Mouse (Mus musculus) limb, embryonic 15.5 days (tissue): ENCODE measurements at regions not wholly inside any gene's neighbourhood (a gene's known extent, or its start where the extent isn't known, plus 50 kb on each side); places are given as distances from the start of the nearest gene placed in this dataset.

Experiments
- ATAC-seq: fragments of 200-750 bp; cut with Nextera tagmentation; 2 replicates; pipeline ENCODE4 v1.8.0; 2017; ENCODE audit warnings: low read depth, moderate TSS enrichment; ENCODE audit not compliant: insufficient number of reproducible peaks, low FRiP score, low TSS enrichment
- H3K27ac ChIP-seq: fragments of 300-500 bp; sonication (generic); 2 replicates; pipeline ENCODE4 v1.5.1; 2015; ENCODE audit warnings: moderate library complexity, mild to moderate bottlenecking, inconsistent platforms
- H3K27me3 ChIP-seq: fragments of 300-500 bp; sonication (generic); 2 replicates; pipeline ENCODE4 v1.6.1; 2015; ENCODE audit warnings: inconsistent platforms
- H3K36me3 ChIP-seq: fragments of 300-500 bp; sonication (generic); 2 replicates; pipeline ENCODE4 v1.6.1; 2015; ENCODE audit warnings: inconsistent platforms
- H3K4me1 ChIP-seq: fragments of 300-500 bp; sonication (generic); 2 replicates; pipeline ENCODE4 v1.6.1; 2015; ENCODE audit warnings: inconsistent platforms
- H3K4me2 ChIP-seq: fragments of 300-500 bp; sonication (generic); 2 replicates; pipeline ENCODE4 v1.6.1; 2015; ENCODE audit warnings: mild to moderate bottlenecking, inconsistent platforms
- H3K4me3 ChIP-seq: fragments of 300-500 bp; sonication (generic); 2 replicates; pipeline ENCODE4 v1.5.1; 2015; ENCODE audit warnings: mild to moderate bottlenecking, inconsistent platforms
- H3K9ac ChIP-seq: fragments of 300-500 bp; sonication (generic); 2 replicates; pipeline ENCODE4 v1.6.1; 2015; ENCODE audit warnings: inconsistent platforms
- H3K9me3 ChIP-seq: fragments of 300-500 bp; sonication (generic); 2 replicates; pipeline ENCODE4 v1.6.1; 2016; ENCODE audit warnings: inconsistent platforms
- WGBS: fragments of 180-500 bp; shearing (Covaris S2); methylation state at CpG from one replicate; pipeline ENCODE4 v1.1.7; 2015; 5-methylcytosine and 5-hydroxymethylcytosine counted together

DNA sequence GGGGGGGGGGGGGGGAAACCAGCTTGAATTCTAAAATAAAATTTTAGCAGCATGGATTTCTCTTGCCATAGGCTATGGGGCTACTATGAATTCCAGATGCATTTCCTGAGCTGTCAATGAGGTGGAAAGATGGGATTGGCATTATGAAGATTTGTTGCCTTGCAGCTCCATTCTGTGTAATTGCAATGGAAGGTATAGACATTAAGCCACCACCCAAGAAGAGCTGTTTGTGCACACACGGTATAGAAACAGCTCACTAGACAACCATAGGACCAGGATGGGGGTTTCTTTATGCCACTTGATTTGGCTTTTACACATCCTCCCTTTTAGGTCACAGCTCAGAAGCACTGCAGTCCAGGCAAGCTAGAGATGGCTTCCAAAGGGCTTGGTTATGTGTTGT, 247.8 kb downstream of the Satb1 start:
- Histone ChIP-seq H3K27me3 (no peaks in the 10 kb centered on the region), H3K9ac (no peak overlapping the region), H3K9me3 (no peaks in the 10 kb centered on the region), H3K4me3 (no peak overlapping the region), H3K4me1 (peaks cover 11% of the 10 kb centered on the region), H3K4me2 (no peak overlapping the region), H3K36me3 (no peaks in the 10 kb centered on the region), H3K27ac (no peak overlapping the region)
- ATAC-seq = no peak
- 43% methylated on average over 1 of the region's 1 CpGs for WGBS

DNA sequence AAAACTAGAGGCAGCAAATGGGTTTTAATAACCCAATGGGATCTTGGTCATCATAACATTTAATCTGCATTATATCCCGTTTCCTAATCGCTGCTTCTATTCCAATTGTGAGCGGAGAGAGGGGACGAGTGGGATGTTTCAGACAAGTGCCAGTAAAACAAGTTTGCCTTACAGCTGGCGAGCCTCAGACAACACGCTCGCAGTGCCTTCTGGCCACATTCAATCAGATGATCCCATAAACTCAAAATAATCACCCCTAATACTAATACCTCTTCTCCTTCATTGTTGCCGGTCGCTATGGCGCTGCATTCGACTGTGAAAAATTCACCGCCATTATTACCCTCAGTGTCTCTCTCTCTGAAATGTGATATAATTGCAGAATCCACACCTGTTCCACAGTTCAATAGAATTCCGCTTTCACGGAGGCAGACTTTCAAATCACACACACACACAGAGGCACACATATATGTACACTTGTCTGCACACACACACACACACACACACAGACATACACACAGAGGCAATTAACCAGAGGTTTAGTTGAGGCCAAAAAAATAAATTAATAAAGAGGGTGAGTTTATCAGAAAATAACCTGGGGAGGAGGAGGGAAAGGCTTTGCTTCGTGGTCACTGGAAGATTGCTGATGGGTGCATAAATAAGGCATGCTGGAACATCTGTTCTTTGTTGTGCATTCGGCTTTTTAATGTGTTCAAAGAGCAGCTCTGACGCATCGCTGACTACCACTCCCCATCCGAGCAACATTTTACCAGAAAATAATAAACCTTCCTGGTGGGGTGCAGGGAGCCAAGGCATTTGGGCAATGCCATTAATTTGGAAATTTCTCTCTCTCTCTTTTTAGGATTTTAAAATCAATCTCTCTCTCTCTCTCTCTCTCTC, 248.9 kb downstream of the Satb1 start:
- Histone ChIP-seq H3K4me2 (no peak overlapping the region), H3K27me3 (no peaks in the 10 kb centered on the region), H3K9ac (no peak overlapping the region), H3K4me3 (no peak overlapping the region), H3K36me3 (no peaks in the 10 kb centered on the region), H3K4me1 (peaks cover 11% of the 10 kb centered on the region), H3K9me3 (no peaks in the 10 kb centered on the region), H3K27ac (no peak overlapping the region)
- 49% methylated on average over 19 of the region's 19 CpGs for WGBS
- ATAC-seq = no peak

DNA sequence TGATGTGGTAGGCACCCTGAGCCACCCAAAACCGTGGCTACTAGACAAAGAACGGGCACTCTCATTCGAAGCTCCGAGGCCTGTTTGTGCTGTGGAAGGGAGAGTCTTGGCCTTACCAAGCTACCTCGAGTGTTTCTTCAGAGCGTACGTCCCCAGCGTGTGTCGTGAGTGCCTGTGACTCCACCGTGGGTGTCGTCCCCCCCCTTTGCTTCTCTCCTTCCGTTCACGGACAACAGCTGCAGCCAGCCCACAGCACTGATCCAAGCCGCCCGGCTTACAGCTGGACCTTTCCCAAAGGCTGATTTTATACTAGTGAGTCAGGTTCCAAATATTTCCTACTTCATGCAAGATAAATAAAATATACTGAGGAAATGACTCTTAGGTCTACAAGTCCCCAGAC, 249.8 kb downstream of the Satb1 start:
- no peak overlapping the region for H3K27ac ChIP-seq
- no peaks in the 10 kb centered on the region for H3K27me3 ChIP-seq
- no peak overlapping the region for H3K4me3 ChIP-seq
- WGBS = 54% methylated on average over 15 of the region's 15 CpGs
- no peak overlapping the region for H3K4me2 ChIP-seq
- no peaks in the 10 kb centered on the region for H3K9me3 ChIP-seq
- ATAC-seq = peak; percentile 52; the same call in 1 of the 2 replicates
- peaks cover 11% of the 10 kb centered on the region for H3K4me1 ChIP-seq
- no peak overlapping the region for H3K9ac ChIP-seq
- H3K36me3 ChIP-seq = no peaks in the 10 kb centered on the region

DNA sequence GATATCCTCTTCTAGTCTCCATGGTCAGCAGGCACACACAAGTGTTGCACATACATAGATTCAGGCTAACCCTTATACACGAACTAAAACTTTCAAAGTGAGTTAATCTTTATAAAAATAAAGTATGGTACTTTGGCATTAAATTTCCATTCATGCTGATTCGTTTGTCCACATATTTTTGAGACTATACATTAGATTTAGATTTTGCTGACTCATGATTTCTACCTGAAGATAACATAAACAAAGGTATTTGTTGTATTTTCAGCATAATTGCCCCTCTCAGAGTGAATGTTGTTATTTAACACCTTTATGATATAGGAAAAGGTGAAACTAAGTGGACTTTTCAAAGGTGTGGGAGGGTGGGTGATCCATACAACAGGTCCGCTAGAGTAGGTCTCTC, 277.2 kb downstream of the Satb1 start:
- H3K4me1 ChIP-seq = no peaks in the 10 kb centered on the region
- no peak overlapping the region for H3K4me2 ChIP-seq
- no peak overlapping the region for H3K9ac ChIP-seq
- no peaks in the 10 kb centered on the region for H3K9me3 ChIP-seq
- no peaks in the 10 kb centered on the region for H3K27me3 ChIP-seq
- no peak overlapping the region for H3K4me3 ChIP-seq
- H3K27ac ChIP-seq = no peak overlapping the region
- 80% methylated on average over 3 of the region's 3 CpGs for WGBS
- ATAC-seq = no peak
- no peaks in the 10 kb centered on the region for H3K36me3 ChIP-seq

DNA sequence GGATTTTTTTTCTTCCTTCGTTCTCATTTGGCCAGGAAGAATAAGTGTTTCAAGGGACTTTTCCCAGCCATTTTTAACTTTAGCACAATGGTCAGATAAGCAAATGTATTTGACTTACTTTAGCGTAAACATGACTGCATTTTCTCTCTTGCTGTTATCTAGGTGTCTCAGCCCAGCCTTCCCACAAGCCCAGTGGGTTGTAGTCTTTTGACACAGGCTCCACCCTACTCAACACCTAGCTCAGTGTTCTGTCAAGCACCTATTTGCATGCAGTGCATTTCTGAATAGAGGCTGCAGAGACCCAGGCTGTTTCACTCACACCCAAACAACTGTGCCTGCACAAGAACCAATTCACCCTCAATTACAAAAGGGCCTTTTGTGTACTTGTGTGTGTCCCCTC, 278.6 kb downstream of the Satb1 start:
- H3K27me3 ChIP-seq = no peaks in the 10 kb centered on the region
- 86% methylated on average over 2 of the region's 2 CpGs for WGBS
- H3K4me2 ChIP-seq = no peak overlapping the region
- H3K27ac ChIP-seq = no peak overlapping the region
- no peak overlapping the region for H3K9ac ChIP-seq
- ATAC-seq = no peak
- no peaks in the 10 kb centered on the region for H3K4me1 ChIP-seq
- no peaks in the 10 kb centered on the region for H3K9me3 ChIP-seq
- H3K36me3 ChIP-seq = no peaks in the 10 kb centered on the region
- H3K4me3 ChIP-seq = no peak overlapping the region

DNA sequence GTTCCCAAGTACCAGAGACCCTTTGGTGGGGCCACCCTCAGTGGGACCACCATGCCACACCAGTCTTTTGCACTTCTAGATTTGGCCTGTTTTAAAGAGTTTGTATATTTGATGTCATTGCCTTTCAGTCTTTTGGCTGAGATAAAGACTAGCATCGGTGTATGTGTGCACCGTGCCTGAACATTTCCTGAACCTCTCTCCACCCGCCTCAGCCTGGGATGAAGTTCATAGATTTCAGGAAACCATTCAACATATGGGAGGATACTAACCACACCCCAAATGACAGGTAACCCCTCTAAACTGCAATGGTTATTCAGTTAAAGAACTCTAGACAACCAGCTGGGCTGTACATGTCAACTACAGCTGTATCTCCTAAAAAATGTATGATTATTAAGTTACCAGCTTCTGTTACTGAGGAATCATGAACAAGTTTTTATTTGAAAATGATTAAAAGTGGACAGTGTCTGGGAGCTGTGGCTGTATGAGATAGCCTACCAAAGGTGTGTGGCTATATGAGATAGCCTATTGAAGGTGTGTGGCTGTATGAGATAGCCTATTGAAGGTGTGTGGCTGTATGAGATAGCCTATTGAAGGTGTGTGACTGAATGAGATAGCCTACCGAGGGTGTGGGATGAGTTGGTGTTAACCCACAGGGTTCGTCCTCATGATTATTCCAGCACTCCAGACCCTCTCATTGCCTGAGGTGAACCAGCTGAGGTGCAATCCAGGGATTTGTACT, 280.6 kb downstream of the Satb1 start:
- WGBS = 91% methylated on average over 5 of the region's 5 CpGs

DNA sequence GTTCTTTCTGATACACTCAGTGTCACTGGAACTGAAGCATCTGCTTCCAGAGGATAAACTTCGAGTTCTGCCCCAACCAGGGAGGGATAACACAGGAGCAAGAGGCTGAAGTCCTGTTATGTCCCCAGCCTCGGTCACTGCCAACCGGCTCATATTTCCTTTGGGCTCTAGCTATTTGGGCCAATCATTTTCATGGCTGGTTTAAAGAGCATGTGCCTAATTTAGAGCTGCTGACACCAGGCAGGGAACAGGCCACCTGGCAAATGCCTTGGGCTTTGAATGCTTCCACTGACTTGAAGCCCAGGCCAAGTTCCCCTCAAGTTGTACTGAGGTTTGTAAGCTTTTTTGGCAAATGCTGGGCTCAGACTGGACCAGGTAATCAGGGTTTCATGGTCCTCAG, 286.1 kb downstream of the Satb1 start:
- Histone ChIP-seq H3K9me3 (no peaks in the 10 kb centered on the region), H3K27me3 (no peaks in the 10 kb centered on the region), H3K27ac (no peak overlapping the region), H3K4me3 (no peak overlapping the region), H3K4me2 (no peak overlapping the region), H3K4me1 (no peaks in the 10 kb centered on the region), H3K9ac (no peak overlapping the region), H3K36me3 (no peaks in the 10 kb centered on the region)
- ATAC-seq = no peak
- 22% methylated on average over 3 of the region's 3 CpGs for WGBS

More for the DNA sequence above, 280.6 kb downstream of the Satb1 start:
- H3K4me3 ChIP-seq = no peak overlapping the region
- H3K36me3 ChIP-seq = no peaks in the 10 kb centered on the region
- H3K4me1 ChIP-seq = no peaks in the 10 kb centered on the region
- no peak for ATAC-seq
- no peak overlapping the region for H3K9ac ChIP-seq
- no peak overlapping the region for H3K4me2 ChIP-seq
- H3K27me3 ChIP-seq = no peaks in the 10 kb centered on the region
- H3K27ac ChIP-seq = no peak overlapping the region
- no peaks in the 10 kb centered on the region for H3K9me3 ChIP-seq

DNA sequence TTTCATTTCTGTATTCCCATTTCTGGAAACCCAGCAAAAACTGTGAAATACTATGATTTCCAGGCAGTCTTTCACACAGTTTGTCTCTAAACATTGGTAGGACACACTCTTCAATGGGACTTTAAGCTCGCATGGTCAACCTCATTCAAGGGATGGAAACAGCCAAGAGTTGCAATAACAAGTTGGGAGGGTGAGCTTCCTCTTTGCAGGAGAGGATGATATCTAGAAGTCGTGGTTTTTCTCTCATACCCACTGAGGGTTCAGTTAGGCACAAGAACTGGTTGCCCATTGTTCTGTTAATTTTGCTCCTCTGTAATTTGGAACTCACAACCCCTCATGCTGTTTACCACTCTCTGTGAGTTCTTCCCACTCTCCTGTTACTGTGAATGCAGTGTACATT, 290.5 kb downstream of the Satb1 start:
- no peaks in the 10 kb centered on the region for H3K36me3 ChIP-seq
- no peaks in the 10 kb centered on the region for H3K4me1 ChIP-seq
- no peak overlapping the region for H3K9ac ChIP-seq
- no peaks in the 10 kb centered on the region for H3K27me3 ChIP-seq
- H3K27ac ChIP-seq = no peak overlapping the region
- no peak overlapping the region for H3K4me2 ChIP-seq
- H3K4me3 ChIP-seq = no peak overlapping the region
- 70% methylated on average over 2 of the region's 2 CpGs for whole genome bisulfite sequencing
- no peak for ATAC-seq
- H3K9me3 ChIP-seq = no peaks in the 10 kb centered on the region

DNA sequence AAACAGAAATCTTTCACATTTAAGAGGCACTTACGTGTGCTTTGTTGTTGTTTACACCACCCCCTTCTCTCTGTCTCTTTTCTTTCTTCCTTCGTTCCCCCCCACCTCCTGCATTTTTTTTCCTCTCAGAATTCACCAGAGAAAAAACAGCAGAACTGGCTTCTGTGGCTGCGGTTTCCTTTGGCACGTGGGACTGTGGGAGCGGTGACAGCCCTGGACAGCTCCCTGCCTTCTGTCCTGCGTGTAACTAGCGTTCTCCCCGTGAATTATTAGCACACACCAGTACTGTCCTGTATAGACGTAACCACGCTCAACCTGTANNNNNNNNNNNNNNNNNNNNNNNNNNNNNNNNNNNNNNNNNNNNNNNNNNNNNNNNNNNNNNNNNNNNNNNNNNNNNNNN, 298.4 kb downstream of the Satb1 start:
- Histone ChIP-seq H3K4me2 (peak overlapping the region; percentile 39), H3K27me3 (no peaks in the 10 kb centered on the region), H3K36me3 (no peaks in the 10 kb centered on the region), H3K4me3 (peak overlapping the region; percentile 13; the same call in 1 of the 2 replicates), H3K9ac (no peak overlapping the region), H3K9me3 (no peaks in the 10 kb centered on the region), H3K27ac (no peak overlapping the region), H3K4me1 (peaks cover 5% of the 10 kb centered on the region; the same call in 1 of the 2 replicates)
- ATAC-seq = no peak
- 13% methylated on average over 10 of the region's 10 CpGs for WGBS

DNA sequence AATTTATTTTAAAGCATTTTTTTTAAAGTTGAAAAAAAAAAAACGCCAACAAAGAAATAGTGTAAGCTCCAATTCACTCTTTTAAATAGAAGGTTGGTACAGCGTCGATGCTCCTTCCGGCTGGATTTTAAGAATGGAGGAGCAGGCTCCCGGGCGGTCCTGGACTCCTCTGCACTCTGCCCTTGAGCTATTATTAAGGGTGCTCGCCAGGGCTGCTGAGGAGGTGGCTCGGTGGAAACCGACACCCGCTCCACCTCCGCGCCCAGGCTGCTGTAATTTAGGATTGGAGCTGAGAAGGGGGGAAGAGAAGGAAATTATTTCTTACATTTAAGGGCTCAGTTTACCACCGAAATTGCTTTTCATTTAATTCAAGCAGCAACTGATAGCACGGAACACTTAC, 298.8 kb downstream of the Satb1 start:
- Histone ChIP-seq H3K36me3 (no peaks in the 10 kb centered on the region), H3K27ac (no peak overlapping the region), H3K4me3 (peak overlapping the region; percentile 13; the same call in 1 of the 2 replicates), H3K4me2 (peak overlapping the region; percentile 39), H3K4me1 (peaks cover 5% of the 10 kb centered on the region; the same call in 1 of the 2 replicates), H3K27me3 (no peaks in the 10 kb centered on the region), H3K9ac (no peak overlapping the region), H3K9me3 (no peaks in the 10 kb centered on the region)
- ATAC-seq = no peak
- WGBS = 7% methylated on average over 14 of the region's 14 CpGs

DNA sequence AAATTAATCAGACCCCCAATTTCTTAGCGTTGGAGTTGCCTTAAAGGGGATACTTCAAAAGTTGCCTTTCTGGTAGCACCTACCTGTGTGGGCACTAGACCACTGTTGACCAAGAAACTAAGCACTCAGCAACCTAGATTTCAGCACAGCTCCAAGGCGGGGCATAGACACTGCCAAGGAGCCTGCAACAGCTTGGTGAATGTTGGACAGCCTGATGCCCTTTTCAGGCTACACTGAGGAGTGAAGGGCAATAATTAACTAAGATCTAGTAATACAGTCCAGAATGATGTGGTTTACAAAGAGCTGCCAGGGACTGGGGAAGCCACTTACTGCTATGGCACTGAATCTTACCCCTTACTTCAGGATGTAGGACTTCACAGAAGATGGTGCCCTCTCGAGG, 304.9 kb downstream of the Satb1 start:
- Histone ChIP-seq H3K4me3 (no peak overlapping the region), H3K36me3 (no peaks in the 10 kb centered on the region), H3K4me2 (no peak overlapping the region), H3K27me3 (no peaks in the 10 kb centered on the region), H3K4me1 (no peaks in the 10 kb centered on the region), H3K27ac (no peak overlapping the region), H3K9ac (no peak overlapping the region), H3K9me3 (no peaks in the 10 kb centered on the region)
- no peak for ATAC-seq
- 79% methylated on average over 3 of the region's 3 CpGs for WGBS

DNA sequence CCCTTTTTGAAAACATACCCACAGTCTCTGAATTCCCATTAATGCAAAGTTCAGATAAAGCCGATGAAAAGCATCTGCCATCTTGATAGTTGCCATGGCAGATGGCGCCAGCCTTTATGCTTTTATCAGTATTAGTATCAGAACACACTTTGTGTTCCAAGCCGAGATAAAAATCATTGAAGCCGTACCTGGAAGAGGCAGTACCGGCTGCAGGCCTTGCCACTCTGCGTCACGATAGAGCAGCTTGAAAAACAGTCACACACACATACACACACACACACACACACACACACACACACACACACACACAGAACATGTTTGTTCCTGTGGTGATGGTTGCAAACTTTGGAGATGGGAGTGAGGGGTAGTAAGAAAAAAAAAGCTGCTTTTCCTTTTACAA, 306.2 kb downstream of the Satb1 start:
- no peak for ATAC-seq
- Histone ChIP-seq H3K27ac (no peak overlapping the region), H3K9me3 (no peaks in the 10 kb centered on the region), H3K36me3 (no peaks in the 10 kb centered on the region), H3K9ac (no peak overlapping the region), H3K4me2 (no peak overlapping the region), H3K4me1 (no peaks in the 10 kb centered on the region), H3K27me3 (no peaks in the 10 kb centered on the region), H3K4me3 (no peak overlapping the region)
- WGBS = 77% methylated on average over 7 of the region's 7 CpGs
